Mouse (Mus musculus) cerebral cortex, adult 2 months (tissue): Measurements from ENCODE around the gene Rpl29.

Experiments
- WGBS: fragments of 180-500 bp; shearing (Covaris S2); methylation state at CpG from one replicate; pipeline ENCODE4 v1.1.7; 2018; 5-methylcytosine and 5-hydroxymethylcytosine counted together

Rpl29 gene

DNA sequence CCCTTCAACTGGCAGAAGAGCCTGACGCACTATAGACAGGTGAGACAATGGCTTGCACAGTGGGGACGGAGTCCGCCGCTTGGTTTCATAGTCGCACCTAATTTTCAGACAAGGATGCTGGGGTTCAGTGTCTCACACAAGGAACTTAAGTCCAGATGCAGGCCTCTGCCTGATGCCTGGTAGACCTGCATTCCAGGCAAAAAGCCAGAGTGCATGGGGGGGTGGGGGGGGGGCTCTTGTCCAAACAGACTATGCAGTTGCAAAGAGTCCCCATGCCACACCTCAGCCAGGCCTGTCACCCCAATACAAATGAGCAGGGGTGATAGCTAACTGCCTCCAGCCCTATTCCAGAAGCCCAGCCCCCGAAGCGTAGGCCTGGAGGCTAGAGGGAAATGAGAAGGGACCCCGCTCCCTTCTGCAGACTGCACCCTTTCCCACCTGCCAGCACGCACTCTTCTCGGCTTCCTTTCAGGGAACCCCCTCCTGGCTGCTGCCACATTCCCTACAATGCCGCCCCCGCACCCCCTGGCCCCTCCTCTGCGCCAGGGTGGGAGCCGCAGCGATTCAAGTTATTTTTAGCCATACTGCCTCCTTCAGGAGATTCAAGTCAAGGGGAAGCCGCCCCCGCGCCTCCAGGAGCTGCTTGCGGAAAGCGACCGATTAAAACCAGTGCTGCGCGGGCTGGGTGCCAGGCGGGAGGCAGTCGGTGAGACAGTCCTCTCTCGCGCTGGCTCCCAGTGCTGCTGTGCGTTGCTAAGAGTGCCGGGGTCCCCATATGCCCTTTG is 11.2 kb upstream of the Rpl29 start:
- WGBS = 10% methylated on average over 29 of the region's 29 CpGs

- 8% methylated on average over 2 of the region's 2 CpGs for WGBS
Measured at GRCm38 (mm10) chr9:106420608-106421007, 8.6 kb upstream of the Rpl29 start.

DNA sequence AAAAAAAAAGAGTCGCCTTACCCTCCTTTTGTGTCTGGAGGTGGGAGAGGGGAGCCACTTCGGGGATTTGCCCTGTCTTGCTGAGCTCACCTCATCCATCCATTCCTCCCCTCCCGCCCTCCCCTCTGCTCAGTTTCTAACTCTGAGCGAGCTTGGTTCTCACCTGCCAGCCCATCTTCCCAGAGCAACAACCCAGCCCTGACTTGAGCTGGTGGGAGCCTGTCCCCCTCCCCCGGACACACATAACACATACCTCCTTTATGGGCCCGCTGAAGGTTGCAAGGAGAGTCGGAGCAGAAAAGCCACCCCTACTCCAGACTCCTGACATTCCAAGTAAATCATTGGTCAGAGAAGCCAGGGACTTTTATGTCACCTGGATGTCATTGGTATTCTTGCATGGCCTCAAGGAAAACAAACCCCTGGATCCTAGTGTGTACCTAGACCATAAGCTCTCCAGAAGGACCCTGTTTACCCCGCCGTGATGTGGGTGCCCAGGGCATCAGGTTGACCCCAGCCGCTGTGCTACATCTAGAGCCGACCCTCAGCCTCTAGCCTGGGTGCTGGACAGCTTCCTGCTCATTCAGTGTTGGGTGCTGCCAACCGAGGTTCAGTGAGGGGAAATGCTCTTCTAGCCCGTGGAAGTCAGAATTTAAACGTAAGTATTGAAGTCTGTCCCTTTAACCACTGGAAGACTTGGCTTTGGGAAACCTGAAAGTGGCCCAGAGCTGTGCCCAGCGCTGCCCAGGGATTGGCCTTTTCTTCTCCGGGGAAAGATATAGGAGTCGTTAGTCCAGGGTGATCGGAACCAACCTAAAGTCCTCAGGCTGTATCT is 8.0 kb upstream of the Rpl29 start:
- WGBS = 18% methylated on average over 18 of the region's 18 CpGs

- 2% methylated on average over 3 of the region's 3 CpGs for WGBS
Measured at GRCm38 (mm10) chr9:106421865-106422160, 7.4 kb upstream of the Rpl29 start.

GRCm38 (mm10) chr9:106428719-106429220 is 484 bp upstream of the Rpl29 start:
- 3% methylated on average over 11 of the region's 11 CpGs for WGBS

GRCm38 (mm10) chr9:106430015-106430264 is 686 bp downstream of the Rpl29 start:
- WGBS = 0% methylated on average over 4 of the region's 4 CpGs

GRCm38 (mm10) chr9:106433389-106433788 is 4.1 kb downstream of the Rpl29 start:
- 51% methylated on average over 7 of the region's 7 CpGs for WGBS

DNA sequence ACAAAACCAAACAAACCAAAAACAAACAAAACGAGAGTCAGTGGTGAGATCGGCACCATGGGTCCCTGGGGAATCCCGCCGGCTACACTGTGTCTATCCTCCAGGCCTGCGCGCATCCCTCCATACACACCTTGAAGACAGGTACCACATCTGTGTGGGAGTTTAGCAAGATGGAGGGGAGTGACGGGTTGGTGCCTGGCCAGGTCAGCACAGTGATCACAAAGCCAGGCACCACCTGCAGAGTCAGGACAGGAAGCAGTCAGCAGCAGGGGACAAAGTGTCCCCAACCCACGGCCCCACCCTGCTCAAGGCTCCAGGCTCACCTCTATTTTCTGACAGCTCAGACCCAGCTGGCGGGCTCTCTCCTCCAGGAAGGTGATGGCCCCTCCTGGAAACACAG is 7.3 kb downstream of the Rpl29 start:
- WGBS = 87% methylated on average over 9 of the region's 9 CpGs

DNA sequence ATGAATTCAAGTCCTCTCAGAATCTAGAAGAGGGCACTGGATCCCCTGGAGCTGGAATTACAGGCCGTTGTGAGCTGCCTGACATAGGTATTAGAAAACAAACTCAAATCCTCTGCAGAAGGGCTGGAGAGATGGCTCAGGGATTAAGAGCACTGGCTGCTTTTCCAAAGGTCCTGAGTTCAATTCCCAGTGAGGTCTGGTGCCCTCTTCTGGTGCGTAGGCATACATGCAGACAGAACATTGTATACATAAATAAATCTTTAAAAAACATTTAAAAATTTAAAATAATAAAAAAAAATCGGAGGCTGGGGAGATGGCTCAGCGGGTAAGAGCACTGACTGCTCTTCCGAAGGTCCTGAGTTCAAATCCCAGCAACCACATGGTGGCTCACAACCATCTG is 13.4 kb downstream of the Rpl29 start:
- WGBS = 85% methylated on average over 5 of the region's 5 CpGs

DNA sequence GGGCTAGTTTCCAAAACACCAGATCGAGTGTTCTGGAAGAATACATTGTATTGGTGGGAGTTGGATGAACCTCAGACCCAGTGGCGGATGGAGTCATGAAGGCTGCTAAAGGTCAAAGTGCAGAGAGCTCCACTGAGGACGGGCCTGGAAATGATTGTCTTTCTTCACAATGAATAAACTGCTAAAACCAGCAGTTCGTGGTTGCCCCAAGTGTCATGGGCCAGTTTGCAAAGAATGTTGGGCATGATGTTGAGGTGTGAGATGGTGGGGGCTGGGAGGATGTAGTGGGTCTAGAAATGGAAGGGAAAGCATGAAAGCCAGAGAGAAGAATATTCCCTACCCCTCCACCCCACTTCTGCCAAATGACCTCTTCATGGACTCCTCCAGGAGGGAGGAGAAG is 15.6 kb downstream of the Rpl29 start:
- WGBS = 87% methylated on average over 4 of the region's 4 CpGs

DNA sequence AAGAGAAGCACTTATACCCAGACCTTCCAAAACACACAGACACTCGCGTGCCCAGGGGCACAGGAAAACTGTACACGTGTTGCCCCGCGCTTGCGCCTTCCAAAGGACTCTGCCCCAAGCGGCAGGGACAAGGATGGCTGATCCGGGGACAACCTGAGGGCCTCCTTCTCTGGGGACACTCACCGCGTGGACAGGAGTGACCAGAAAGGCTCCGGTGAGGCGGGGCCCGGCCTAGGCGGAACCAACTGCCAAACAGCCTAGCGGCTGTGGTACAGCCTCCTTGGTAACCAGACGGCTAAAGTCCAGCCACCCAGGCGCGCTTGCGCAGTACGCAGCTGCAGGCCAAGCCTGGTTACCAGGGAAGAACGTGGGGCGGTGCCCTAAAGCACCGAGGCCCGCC is 18.1 kb downstream of the Rpl29 start, which contains the start of the genes Abhd14b and Abhd14a:
Gene Abhd14b (plus strand): TSS at position 112 of the 400 bp plus-strand sequence.
Gene Abhd14a (minus strand): TSS at position 331 of the 400 bp plus-strand sequence.
- whole genome bisulfite sequencing = under 1% methylated on average over 24 of the region's 24 CpGs

DNA sequence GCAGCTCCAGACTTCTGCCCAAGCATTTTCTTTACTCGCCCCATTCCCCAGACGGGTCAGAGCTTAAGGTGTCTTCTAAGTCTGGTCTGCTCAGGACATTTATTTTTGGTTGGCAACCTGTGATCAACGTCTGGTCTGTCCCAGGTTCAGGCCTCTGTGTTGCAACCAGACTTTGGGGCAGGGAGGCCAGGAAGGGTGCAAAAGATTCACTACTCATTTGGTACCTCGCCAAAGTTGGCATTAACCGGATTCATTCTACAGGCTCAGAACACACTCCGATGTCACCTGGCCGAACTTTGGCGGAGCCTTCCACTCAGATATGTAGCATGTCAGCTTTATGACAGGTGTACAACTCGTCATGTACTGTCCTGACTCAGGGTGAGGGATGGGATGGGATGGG is 18.7 kb downstream of the Rpl29 start:
- WGBS = 25% methylated on average over 9 of the region's 9 CpGs

DNA sequence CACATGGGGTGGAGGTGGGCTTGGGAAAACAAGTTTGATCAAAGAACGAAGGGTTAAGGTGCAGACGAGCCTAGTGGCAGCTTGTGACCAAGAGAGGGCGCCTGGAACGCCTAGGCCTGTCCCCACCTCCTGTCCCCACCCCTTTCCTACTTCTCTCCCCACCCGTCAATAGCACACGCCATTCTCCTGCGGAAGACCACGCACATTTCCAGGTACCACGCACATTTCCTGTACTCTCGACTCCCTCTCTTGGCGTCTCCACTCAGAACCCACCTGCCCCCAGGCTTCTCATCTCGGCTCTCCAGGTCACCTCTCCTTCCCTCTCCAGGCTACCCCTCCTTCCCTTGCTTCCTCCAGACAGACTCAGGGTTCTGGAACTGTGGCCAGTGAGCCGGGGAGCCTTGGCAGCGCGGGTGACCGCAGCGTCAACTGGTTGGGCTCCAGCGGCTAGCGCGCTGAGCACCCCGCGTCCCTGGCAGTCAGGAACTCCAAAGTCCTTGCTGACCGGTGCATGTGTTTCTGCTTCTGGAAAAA is 19.3 kb downstream of the Rpl29 start:
- under 1% methylated on average over 23 of the region's 23 CpGs for WGBS

DNA sequence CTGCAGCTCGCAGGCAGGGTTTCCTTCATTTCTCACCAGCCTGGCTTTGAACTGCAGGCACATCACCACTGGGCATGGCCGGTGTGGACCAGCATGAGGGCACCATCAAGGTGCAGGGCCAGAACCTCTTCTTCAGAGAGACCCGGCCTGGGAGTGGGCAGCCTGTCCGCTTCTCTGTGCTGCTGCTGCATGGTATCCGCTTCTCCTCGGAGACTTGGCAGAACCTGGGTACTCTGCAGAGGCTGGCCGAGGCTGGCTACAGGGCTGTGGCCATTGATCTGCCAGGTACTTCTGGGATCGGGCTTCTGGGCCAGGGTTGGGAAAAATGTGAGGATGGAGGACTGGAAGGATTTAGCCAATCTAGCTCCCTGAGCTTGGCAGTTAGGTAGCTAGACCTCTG is 20.7 kb downstream of the Rpl29 start:
- WGBS = 84% methylated on average over 8 of the region's 8 CpGs

DNA sequence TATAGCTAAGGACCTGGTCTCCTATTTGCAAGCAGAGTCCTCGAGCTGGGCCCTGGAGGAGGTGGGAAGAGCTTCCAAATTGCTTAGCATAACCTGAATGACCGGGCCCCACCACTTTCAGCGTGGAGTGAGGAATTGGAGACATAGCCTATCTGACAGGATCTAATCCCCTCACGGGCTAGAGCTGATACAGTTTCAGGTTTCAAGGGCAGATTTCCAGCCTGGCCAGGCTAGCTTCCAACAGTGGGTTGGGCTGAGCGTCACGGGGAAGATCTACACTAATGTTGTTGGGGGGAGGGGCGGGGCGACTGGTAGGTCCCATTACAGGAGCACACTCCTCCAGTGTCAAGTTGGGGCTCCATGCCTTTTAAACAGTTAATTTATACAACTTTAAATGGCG is 21.4 kb downstream of the Rpl29 start:
- 45% methylated on average over 9 of the region's 9 CpGs for WGBS

- 86% methylated on average over 11 of the region's 11 CpGs for WGBS
Measured at GRCm38 (mm10) chr9:106451298-106451697, 22.0 kb downstream of the Rpl29 start.

DNA sequence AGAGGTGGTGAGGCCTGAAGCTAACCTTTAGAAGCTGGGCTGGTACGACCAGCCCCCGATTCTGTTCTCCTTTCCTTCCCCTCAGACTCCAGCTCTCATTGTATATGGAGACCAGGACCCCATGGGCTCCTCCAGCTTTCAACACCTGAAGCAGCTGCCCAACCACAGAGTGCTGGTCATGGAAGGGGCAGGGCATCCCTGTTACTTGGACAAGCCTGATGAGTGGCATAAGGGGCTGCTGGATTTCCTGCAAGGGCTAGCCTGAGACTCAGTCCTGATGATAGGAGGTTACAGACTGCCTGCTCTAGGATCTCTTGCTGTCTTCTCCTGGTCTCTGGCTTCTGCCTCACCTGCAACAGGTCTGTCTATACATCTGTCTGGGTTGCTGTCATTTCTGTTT is 22.6 kb downstream of the Rpl29 start:
- 69% methylated on average over 2 of the region's 2 CpGs for WGBS

- 55% methylated on average over 6 of the region's 6 CpGs for WGBS
Measured at GRCm38 (mm10) chr9:106452351-106452750, 23.1 kb downstream of the Rpl29 start.

DNA sequence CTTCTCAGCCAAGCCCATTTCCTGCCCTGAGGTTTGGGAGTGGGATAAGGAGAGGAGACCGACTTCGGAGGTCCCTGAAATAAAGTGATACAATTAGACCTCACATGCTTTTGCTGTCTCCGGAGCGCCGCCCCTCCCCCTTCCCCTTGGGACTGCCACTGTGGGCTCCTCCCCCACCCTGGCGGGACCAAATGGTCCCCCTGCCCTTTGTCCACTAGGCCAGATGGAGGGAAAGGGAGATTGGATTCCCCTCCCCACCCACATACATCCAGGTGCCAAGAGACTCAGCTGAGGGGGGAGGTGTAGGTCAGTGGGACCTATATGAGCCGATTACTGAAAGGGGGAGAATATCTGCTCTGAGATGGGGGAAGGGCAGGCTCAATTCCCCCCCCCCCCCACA is 23.6 kb downstream of the Rpl29 start:
- WGBS = 13% methylated on average over 7 of the region's 7 CpGs

- 2% methylated on average over 54 of the region's 74 CpGs for WGBS
Measured at GRCm38 (mm10) chr9:106453271-106454070, 24.2 kb downstream of the Rpl29 start, which contains the start of gene Pcbp4. Gene Pcbp4, plus strand, starts transcription at chr9:106453291.

DNA sequence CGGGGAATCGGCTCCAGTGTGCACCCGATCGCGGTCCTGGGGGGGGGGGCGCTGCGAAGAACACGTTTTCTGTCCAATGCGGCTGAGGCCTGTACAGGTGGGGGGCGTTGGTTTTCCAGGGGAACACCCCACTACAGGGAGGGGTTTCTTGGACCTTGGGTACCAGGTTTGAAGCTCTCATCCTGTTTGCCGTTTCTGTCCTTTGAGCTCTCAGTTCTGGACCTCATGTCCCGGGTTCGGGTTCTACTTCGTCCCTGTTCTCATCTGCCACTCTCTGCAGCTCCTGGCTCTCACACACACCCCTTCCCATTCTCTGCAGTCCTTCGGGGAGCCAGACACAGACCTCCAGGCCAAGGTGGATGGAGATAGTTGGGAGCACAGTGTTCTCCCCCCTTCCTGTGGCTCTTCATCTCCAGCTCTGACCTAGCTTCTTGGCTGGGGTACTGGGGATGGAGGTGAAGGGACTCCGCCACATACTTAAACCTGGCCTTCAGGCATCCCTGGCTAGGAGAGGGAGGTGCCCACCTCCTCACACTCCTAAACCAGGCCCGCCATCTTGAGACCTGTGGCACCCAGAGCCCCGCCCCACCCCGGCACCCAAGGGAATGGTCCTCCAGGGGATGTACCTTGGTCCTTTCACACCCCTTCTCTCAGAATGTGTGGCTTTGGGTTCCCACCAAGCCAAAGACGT is 25.0 kb downstream of the Rpl29 start:
- 7% methylated on average over 20 of the region's 20 CpGs for WGBS
